Mouse (Mus musculus) subcutaneous adipose tissue, adult 2 months (tissue): ENCODE results near the gene C2cd2l. TPM values are rescaled to one million over a fixed set of nuclear protein-coding genes. Genes with fewer than 3 reads are reported as not detected.

Source experiments
- polyA plus RNA-seq: library from polyadenylated mRNA; depleted of rRNA; stranded (reverse); fragments of >200 nt; gene quantifications from 2 replicates; pipeline ENCODE4 v1.2.3, GENCODE M21; 2012; ENCODE audit warnings: low replicate concordance; rRNA removed

The C2cd2l gene
- polyA plus RNA-seq, result 64.0 and 72.6 TPM in 2 replicates

DNA sequence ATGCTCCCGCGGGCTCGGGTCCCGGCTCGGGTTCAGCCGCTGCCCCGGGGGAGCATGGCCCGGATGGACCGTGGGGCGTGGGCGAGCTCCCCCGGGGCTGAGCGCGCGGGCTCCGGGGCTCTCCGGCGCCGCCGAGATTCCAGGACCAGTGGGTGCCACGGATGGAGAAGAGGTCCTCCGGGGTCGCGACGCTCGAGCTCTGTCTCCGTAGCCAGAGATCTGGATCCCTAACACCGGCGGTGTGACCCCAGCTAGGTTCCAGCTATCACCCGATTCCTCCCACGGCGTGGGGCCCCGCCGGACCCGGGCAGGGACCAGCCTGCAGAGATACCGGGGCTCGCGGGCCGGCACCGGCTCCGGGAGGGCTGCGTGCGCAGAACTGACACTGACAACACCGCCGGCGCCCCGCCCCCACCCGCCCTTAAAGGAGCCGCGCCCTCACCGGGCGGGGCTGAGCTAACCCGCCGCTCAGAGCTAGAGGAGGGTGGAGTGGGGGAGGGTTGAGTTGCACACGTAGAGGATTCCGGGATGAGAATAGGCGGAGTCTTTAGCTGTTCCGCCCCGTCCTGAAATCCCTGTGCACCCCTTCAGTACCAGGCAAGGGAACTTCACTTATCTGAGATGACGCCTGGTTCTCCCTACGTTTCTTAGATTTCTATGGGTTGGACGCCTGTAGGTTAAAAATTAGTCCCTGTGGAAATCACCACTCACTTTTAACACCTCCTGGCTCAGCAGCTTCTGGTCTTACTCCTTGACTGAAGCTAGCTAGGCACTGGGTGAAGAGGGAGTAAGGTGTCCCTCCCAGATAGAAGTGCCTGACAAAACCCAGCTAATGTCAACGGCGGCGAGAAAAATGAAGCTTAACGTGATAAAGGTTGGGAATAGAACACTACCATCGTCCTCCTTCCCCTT lies at the start of gene C2cd2l:
Gene C2cd2l (minus strand): TSS at position 399 of the 912 bp plus-strand sequence.

DNA sequence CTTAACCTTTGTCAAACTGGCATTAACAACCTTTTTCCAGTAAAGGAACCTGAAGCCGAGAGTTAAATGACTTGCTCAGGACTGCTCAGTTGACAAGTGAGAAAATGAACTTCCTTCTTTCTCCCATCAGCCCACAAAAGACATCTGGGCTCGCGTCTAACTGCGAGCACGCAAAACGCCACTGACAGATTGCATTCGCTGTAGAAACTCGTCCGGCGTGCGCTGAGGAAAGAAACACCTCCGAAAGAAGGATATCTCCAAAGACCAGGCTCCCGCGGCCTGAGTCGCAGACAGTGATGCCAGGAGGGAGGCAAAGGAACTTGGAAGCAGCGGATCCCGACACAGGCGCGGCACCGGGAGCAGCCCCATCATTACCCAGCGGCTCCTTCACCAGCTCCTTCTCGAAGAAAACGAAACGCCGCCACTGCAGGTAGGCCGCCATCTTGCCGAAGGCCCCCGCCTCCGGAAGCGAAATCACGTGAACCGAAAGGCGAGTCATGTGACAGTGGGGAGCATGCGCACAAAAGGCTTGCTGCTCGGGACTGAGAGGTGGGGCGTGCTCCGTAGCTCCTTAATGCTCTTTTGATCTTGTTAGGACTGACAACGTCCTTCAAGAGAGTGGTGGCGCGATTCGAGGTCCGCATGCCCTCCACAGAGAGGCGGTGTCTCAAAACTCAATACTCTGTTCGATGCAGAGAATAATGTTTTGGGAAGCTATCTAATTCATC lies 41.3 kb upstream of the C2cd2l start, which contains the start of gene Vps11:
Gene Vps11 (minus strand): TSS at position 481 of the 728 bp plus-strand sequence.

DNA sequence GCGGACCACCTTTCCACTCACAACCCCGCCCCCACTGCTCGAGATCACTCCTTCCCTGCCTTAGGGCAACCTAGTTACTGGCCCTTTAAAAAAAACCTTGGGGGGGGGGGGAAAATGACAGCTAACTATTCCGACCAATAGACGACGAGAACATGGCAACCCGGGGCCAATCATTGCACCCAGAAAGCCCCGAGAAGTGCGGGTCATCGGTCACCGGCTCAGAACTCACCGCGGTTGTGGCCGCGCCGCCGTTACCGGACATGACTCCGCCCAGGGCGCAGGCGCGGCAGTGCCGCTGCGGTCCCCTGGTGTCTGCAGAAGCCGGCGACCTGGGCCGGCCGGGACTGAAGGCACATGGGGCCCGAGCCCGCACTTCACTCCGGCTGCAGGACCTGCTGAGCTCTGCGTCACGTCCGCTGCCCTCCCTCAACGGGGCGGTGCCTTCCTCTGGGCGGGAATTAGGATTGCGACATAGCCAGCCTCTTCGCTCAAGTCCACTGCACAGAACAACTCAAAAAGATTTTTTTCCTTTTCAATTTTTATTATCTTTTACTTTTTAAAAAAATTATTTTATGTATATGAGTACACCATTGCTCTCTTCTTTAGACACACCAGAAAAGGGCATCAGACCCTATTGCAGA lies 23.8 kb upstream of the C2cd2l start, which contains the start of gene Hmbs:
Gene Hmbs (minus strand): TSS at position 448 of the 641 bp plus-strand sequence.

DNA sequence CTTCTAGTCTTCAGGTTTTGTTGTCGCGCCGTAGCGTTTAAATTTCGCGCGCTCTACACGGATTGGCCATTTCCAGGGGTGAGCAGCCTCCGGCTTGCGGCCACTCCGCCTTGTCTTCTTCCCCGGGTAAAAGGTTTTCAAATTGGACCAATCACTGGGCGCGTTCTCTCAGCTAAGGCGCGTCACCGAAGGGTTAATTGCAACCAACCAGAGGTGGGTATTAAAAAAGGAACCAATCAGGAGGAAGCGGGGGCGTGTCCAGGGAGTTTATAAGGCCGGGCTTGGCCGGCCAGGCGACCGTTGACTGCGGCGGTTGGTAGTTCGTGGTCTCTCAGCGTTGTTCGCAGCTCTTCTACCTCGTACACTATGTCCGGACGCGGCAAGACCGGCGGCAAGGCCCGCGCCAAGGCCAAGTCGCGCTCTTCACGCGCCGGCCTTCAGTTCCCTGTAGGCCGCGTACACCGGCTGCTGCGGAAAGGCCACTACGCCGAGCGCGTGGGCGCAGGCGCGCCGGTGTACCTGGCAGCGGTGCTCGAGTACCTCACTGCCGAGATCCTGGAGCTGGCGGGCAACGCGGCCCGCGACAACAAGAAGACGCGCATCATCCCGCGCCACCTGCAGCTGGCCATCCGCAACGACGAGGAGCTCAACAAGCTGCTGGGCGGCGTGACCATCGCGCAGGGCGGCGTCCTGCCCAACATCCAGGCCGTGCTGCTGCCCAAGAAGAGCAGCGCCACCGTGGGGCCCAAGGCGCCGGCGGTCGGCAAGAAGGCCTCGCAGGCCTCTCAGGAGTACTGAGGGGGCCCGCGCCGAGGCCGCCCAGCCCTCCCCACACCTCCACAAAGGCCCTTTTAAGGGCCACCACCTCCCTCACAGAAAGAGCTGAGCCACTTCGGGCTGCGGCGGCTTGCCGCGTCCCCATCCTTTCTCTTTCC lies 14.6 kb upstream of the C2cd2l start, which contains the start of gene H2afx:
Gene H2afx (plus strand): TSS at position 299 of the 935 bp plus-strand sequence.

DNA sequence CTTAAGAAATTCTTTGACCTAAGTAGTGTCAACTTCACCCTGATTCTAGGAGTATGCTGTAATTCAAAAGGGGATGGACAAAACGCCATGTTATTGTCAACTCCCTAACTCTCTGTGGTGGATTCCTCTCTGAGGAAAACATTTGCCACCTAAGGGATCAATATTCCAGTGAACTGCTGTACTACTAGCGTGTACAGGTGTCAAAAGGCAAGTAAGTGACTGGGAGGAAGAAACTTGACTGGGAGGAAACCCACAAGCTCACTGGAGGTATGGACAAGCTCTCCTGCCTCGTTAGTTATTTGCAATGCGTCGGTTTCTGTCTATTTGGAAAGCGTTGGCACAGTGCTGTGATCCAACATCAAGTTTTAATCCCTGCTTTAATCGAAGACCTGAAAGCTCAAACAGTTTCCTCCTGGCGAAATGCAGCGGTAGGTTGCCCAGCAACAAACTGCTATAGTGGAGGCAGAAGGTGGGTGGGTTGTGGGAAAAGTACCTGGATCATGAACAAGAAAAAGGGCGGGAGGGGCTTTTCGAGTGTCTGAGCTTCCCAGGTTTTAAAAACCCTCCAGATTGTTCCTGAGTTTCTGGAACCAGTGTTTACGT lies 5.8 kb upstream of the C2cd2l start, which contains the start of gene Dpagt1:
Gene Dpagt1 (plus strand): TSS at position 252 of the 603 bp plus-strand sequence.

DNA sequence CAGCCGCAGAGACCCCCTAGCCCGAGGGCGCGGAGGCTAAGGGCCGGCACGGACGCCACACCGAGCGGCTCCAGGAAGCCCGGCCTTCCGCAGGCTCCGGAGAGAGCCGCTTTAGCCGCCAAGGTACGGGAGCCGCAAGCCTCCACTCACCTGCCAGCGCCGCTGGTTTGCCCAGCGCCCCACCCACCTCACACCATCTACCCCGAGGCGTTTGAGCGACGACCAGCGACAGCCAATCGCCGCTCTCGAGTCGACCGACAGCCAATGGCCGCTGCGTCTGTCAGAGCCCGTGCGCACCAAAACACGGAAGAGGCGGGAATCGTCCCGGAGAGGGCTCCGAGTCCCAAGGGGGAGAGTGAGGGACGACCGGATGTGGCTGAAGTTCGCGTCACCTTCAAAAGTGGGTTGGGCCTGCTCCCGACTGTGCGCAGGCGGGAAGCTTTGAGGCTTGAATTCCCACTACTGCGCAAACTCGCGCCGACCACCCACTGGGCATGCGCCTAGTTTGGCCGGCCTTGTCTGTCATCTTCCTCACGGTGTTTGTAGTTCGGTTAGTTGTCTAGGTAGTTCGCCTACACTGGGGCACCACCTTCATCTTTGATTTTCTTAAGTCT lies 14.5 kb downstream of the C2cd2l start, which contains the start of gene Hinfp:
Gene Hinfp (minus strand): TSS at position 206 of the 614 bp plus-strand sequence.

DNA sequence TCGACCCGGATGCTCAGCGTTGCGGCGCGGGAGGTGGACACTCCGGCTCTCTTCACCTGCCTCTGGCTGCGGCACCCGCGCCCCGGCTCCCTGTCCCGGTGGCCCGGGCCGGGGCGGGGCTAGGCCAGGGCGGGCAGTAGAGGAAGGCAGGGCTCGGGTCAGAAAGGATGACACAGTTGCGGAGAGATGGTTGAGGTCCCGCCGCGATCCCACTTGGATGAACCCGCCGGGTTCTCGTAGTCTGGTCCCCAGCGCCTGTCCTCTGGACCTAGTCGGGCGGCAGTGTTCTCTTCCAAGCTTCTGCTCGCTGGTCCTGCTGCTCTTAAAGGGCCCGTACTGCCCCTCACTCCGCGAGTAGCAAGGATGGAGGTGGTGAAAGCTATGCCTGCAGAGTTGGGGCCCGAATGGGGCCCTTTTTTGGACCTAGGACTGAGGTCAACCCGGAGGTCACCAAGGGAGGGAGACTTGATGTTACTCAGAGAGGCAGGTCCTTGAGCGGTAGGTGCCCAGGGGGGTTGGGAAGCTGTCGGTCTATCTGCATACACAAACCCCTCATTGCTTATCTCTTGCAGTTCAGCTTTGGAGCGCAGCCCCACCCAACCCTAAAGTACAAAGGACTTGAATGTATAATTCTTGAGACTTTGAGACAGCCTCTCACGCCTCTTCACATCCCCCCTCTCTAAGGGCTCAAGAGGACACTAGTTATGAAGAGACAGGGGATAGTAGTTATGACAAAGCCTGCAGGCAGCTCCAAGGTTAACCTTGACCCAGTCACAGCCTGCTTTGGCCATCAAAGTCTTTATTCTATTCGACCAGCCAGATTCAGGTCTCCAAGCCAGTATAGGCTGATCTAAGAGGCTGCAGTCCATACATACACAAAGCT lies 31.8 kb downstream of the C2cd2l start, which contains the start of gene Abcg4:
Gene Abcg4 (minus strand): TSS at position 540 of the 883 bp plus-strand sequence.

DNA sequence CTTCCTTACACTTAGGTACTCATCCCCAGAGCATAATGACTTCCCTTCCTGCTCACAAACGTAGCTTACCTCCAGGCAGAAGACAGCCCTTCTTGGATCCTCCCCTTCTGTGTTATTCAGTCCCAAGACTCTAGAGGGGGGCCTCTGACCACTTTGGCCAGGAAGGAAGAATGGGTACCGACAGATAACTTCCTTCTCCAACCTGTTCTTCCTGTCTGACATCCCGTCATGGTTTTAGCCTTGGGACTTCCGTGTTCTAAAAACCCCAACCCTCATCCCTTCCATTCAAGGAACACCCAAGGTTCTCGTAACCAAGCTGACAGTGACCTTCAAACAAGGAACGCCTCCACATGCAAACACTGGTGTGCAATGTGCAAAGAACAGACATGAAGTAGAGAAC lies 51.7 kb downstream of the C2cd2l start, which contains the start of gene Nlrx1:
Gene Nlrx1 (minus strand): TSS at position 168 of the 400 bp plus-strand sequence.

Other genes with a start within 250 kb of the C2cd2l start
- 0.19 and 0.22 TPM in 2 replicates for gene Mfrp, start 218.6 kb downstream of the C2cd2l start, polyA plus RNA-seq
- 29.5 and 33.1 TPM in 2 replicates for gene C1qtnf5, start 213.0 kb downstream of the C2cd2l start, polyA plus RNA-seq
- gene Gm49380, start 206.8 kb downstream of the C2cd2l start, polyA plus RNA-seq, result 0.23 TPM in 1 of 2 replicates, not detected in the other
- 31.5 and 51.6 TPM in 2 replicates for gene Rnf26, start 206.8 kb downstream of the C2cd2l start, polyA plus RNA-seq
- gene Mcam, start 185.8 kb downstream of the C2cd2l start, polyA plus RNA-seq, result 257 and 403 TPM in 2 replicates
- gene Cbl, start 86.2 kb downstream of the C2cd2l start, polyA plus RNA-seq, result 11.5 and 18.6 TPM in 2 replicates
- gene Ccdc153, start 79.6 kb downstream of the C2cd2l start, polyA plus RNA-seq, result not detected in 2 replicates
- 0.10 and 0.13 TPM in 2 replicates for gene Pdzd3, start 68.8 kb downstream of the C2cd2l start, polyA plus RNA-seq
- gene Nlrx1, start 51.7 kb downstream of the C2cd2l start, polyA plus RNA-seq, result 23.7 and 26.2 TPM in 2 replicates
- gene Abcg4, start 31.7 kb downstream of the C2cd2l start, polyA plus RNA-seq, result 4.6 and 20.7 TPM in 2 replicates
- gene Hinfp, start 14.6 kb downstream of the C2cd2l start, polyA plus RNA-seq, result 27.2 and 45.3 TPM in 2 replicates
- 71.2 and 80.6 TPM in 2 replicates for gene Dpagt1, start 5.7 kb upstream of the C2cd2l start, polyA plus RNA-seq
- 28.0 and 118 TPM in 2 replicates for gene H2afx, start 14.4 kb upstream of the C2cd2l start, polyA plus RNA-seq
- gene Hmbs, start 23.9 kb upstream of the C2cd2l start, polyA plus RNA-seq, result 62.0 and 66.6 TPM in 2 replicates
- gene Vps11, start 41.4 kb upstream of the C2cd2l start, polyA plus RNA-seq, result 35.6 and 39.4 TPM in 2 replicates
- gene Hyou1, start 59.2 kb upstream of the C2cd2l start, polyA plus RNA-seq, result 32.6 and 83.1 TPM in 2 replicates
- 35.9 and 39.9 TPM in 2 replicates for gene Slc37a4, start 76.6 kb upstream of the C2cd2l start, polyA plus RNA-seq
- 174 and 399 TPM in 2 replicates for gene Rps25, start 86.9 kb upstream of the C2cd2l start, polyA plus RNA-seq
- gene Trappc4, start 87.3 kb upstream of the C2cd2l start, polyA plus RNA-seq, result 73.4 and 120 TPM in 2 replicates
- gene Ccdc84, start 98.3 kb upstream of the C2cd2l start, polyA plus RNA-seq, result 26.8 and 28.5 TPM in 2 replicates
- not detected in 2 replicates for gene Foxr1, start 120.9 kb upstream of the C2cd2l start, polyA plus RNA-seq
- 0.14 and 5.6 TPM in 2 replicates for gene Upk2, start 134.7 kb upstream of the C2cd2l start, polyA plus RNA-seq
- 41.1 and 47.8 TPM in 2 replicates for gene Bcl9l, start 162.5 kb upstream of the C2cd2l start, polyA plus RNA-seq
- 0.24 and 0.46 TPM in 2 replicates for gene Cxcr5, start 241.6 kb upstream of the C2cd2l start, polyA plus RNA-seq